Mouse (Mus musculus): ENCODE results near the gene Ssr4. TPM values are rescaled to one million over a fixed set of nuclear protein-coding genes. Genes with fewer than 3 reads are reported as not detected.

Ssr4 gene
- 161 and 178 TPM in 2 replicates for polyA plus RNA-seq (2012; rRNA removed)

GRCm38 (mm10) chrX:73786364-73787224 lies at the start of gene Ssr4, which contains the start of gene Idh3g:
Gene Ssr4 (plus strand): TSS chrX:73787028.
Gene Idh3g (minus strand): TSS chrX:73786897.

GRCm38 (mm10) chrX:73756334-73757140 lies 30.3 kb upstream of the Ssr4 start, which contains the start of gene Plxnb3:
Gene Plxnb3 (plus strand): TSS chrX:73757090.

GRCm38 (mm10) chrX:73774168-73774760 lies 12.6 kb upstream of the Ssr4 start, which contains the start of gene Srpk3:
Gene Srpk3 (plus strand): TSS chrX:73774405.

GRCm38 (mm10) chrX:73824185-73825151 lies 37.6 kb downstream of the Ssr4 start, which contains the start of gene Pdzd4:
Gene Pdzd4 (minus strand): TSS chrX:73824969.

Other genes starting within 250 kb of the Ssr4 start
- 0.28 and 0.40 TPM in 2 replicates for gene Dusp9, start 147.6 kb upstream of the Ssr4 start, polyA plus RNA-seq (2012; rRNA removed)
- gene Pnck, start 126.9 kb upstream of the Ssr4 start, polyA plus RNA-seq (2012; rRNA removed) = 226 and 244 TPM in 2 replicates
- 62.3 and 69.2 TPM in 2 replicates for gene Slc6a8, start 113.9 kb upstream of the Ssr4 start, polyA plus RNA-seq (2012; rRNA removed)
- gene Bcap31, start 70.9 kb upstream of the Ssr4 start, polyA plus RNA-seq (2012; rRNA removed) = 53.9 and 62.7 TPM in 2 replicates
- 16.0 and 17.5 TPM in 2 replicates for gene Abcd1, start 70.4 kb upstream of the Ssr4 start, polyA plus RNA-seq (2012; rRNA removed)
- gene Plxnb3, start 29.9 kb upstream of the Ssr4 start, polyA plus RNA-seq (2012; rRNA removed) = 0.95 and 1.9 TPM in 2 replicates
- 0.61 and 4.7 TPM in 2 replicates for gene Srpk3, start 12.6 kb upstream of the Ssr4 start, polyA plus RNA-seq (2012; rRNA removed)
- gene Idh3g, start 131 bp upstream of the Ssr4 start, polyA plus RNA-seq (2012; rRNA removed) = 431 and 464 TPM in 2 replicates
- 133 and 139 TPM in 2 replicates for gene Pdzd4, start 37.9 kb downstream of the Ssr4 start, polyA plus RNA-seq (2012; rRNA removed)
- not detected in 2 replicates for gene Avpr2, start 105.1 kb downstream of the Ssr4 start, polyA plus RNA-seq (2012; rRNA removed)
- 241 and 245 TPM in 2 replicates for gene L1cam, start 109.1 kb downstream of the Ssr4 start, polyA plus RNA-seq (2012; rRNA removed)
- gene Arhgap4, start 134.8 kb downstream of the Ssr4 start, polyA plus RNA-seq (2012; rRNA removed) = 6.3 and 7.0 TPM in 2 replicates
- gene Naa10, start 134.9 kb downstream of the Ssr4 start, polyA plus RNA-seq (2012; rRNA removed) = 84.7 and 88.1 TPM in 2 replicates
- 7.3 and 9.4 TPM in 2 replicates for gene Renbp, start 143.8 kb downstream of the Ssr4 start, polyA plus RNA-seq (2012; rRNA removed)
- 39.8 and 40.1 TPM in 2 replicates for gene Hcfc1, start 179.3 kb downstream of the Ssr4 start, polyA plus RNA-seq (2012; rRNA removed)
- 64.0 and 65.2 TPM in 2 replicates for gene Irak1, start 236.9 kb downstream of the Ssr4 start, polyA plus RNA-seq (2012; rRNA removed)